Mouse (Mus musculus) subcutaneous adipose tissue, adult 2 months (tissue): ENCODE data around the gene Lypd3. TPM values are rescaled to one million over a fixed set of nuclear protein-coding genes. Genes with fewer than 3 reads are reported as not detected.

Experiments
- polyA plus RNA-seq: library from polyadenylated mRNA; depleted of rRNA; stranded (reverse); fragments of >200 nt; gene quantifications from 2 replicates; pipeline ENCODE4 v1.2.3, GENCODE M21; 2012; ENCODE audit warnings: low replicate concordance; rRNA removed

Lypd3 gene
- 0.07 and 0.81 TPM in 2 replicates for polyA plus RNA-seq

DNA sequence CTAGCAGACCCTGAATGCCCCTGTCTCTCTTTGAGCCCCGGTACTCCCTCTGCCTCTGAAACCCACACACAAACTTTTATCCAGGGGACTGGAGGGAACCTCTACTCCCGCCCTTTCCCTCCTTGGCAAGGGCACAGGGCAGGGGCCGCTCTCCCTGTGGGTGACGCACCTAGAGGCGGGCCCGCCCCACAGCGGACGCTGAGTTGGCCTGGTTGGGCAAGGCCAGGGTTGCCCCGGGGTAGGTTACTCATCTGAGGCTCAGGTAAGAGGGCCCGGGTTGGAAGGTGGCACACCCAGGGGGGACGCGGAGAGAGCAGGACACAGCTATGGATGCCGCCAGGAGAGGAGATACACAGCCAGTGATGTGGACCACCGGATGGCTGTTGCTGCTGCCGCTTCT, at the start of gene Lypd3:
Gene Lypd3 (plus strand): TSS at position 287 of the 400 bp plus-strand sequence.

DNA sequence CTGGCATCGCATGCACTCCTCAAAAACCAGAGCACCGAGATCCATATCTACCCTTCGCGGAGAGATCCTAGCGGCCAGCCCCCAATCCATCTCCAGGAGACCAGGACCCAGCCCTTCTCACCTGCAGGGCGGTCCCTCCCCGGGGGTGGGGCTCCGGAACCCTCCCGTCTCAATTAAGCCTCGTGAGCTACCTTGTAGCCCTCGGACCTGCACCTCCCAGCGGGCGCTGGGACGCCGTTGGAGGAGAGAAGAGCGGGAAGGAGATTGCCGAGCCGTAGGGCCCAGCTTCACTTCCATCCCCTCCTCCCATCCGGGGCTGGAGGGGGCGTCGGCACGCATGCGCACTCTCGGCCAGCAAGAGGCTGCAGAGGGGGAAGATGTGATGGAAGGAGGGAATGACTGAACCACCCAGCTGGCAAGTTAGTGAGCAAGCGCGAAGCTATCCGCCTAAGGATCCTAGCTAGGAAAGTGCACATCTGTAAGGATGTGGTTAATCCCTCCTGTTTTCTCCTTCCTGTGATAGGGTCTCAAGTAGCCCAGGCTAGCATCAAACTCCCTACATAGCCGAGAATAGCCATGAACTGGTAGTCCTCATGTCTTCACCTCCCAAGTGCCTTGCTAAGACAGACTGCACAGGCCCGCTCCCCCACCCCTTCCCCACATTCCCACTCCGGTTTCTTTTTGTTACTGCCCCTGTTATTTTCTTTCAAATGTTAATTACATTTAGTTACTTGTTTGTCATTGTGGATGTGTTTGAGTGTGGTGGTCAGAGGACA, 48.8 kb upstream of the Lypd3 start, which contains the start of the genes Ethe1 and Zfp575:
Gene Ethe1 (plus strand): TSS at position 214 of the 776 bp plus-strand sequence.
Gene Zfp575 (minus strand): TSS at position 312 of the 776 bp plus-strand sequence.

DNA sequence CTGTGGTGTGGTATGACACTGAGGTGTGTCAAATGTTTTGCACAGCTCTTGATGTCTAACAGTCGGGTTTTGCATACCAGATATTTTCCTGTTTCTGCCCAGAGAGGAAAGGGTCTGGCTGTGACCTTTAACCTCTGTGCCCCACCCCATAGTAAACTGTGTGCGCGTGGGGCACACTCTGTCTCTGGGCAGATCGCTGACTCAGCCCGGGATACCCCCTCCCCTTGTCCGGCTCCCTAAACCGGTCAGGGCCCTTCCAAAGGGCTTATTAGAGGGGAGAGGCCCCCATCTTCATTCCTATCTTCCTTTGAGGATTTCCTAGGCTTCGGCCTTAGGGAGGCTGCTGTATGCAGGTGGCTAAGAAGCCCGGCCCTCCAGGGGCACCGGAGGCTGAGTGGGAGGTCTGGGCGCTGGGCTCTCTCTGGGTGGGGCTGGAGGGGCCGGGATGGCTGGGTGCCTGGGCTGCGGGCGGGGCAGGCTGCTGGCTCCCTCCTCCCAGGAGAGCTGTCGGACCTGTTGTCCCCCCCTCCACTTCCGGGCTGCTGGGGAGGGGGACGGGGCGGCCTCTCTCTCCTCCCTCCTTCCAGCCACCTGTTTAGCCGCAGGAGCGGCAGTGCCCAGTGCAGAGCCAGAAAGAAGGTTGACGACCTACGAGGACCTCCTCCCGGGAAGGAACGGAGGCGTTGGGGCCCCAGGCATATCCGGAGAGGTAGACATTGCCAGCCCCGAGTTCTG, 26.0 kb upstream of the Lypd3 start, which contains the start of gene Phldb3:
Gene Phldb3 (plus strand): TSS at position 620 of the 735 bp plus-strand sequence.

DNA sequence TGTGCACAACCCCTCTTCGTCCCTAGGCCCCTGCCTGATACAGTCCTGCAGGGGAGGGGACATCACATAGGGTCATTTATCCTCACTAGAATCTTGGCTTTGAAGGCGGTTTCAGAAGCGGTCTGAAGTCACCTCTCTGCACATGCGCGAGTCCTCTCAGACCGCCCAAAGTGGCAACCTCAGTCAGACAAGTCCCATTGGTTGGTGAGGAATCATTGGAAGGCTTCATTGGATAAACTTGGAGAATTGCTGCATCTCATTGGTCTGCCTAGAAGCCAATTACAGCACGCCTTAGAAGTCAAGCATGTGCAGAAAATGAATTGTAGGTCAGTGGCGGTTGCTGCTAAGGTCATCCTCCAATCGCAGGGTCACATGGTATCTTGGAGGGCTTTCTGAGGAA, 40.2 kb downstream of the Lypd3 start, which contains the start of gene Tex101:
Gene Tex101 (minus strand): TSS at position 101 of the 400 bp plus-strand sequence.

Other genes starting within 250 kb of the Lypd3 start
- 41.9 and 55.8 TPM in 2 replicates for gene Smg9, start 236.9 kb upstream of the Lypd3 start, polyA plus RNA-seq
- gene Irgc1, start 184.3 kb upstream of the Lypd3 start, polyA plus RNA-seq = 0.09 TPM in 1 of 2 replicates, not detected in the other
- 13.8 and 14.6 TPM in 2 replicates for gene Plaur, start 174.1 kb upstream of the Lypd3 start, polyA plus RNA-seq
- 4.5 and 10.2 TPM in 2 replicates for gene Cadm4, start 154.5 kb upstream of the Lypd3 start, polyA plus RNA-seq
- gene Zfp428, start 129.5 kb upstream of the Lypd3 start, polyA plus RNA-seq = 2.7 and 20.4 TPM in 2 replicates
- not detected in 2 replicates for gene AC161166.1, start 124.1 kb upstream of the Lypd3 start, polyA plus RNA-seq
- gene Irgq, start 105.9 kb upstream of the Lypd3 start, polyA plus RNA-seq = 19.3 and 22.6 TPM in 2 replicates
- gene Pinlyp, start 90.4 kb upstream of the Lypd3 start, polyA plus RNA-seq = 0.15 TPM in 1 of 2 replicates, not detected in the other
- 38.3 and 65.9 TPM in 2 replicates for gene Xrcc1, start 90.3 kb upstream of the Lypd3 start, polyA plus RNA-seq
- 16.2 and 42.4 TPM in 2 replicates for gene Ethe1, start 49.0 kb upstream of the Lypd3 start, polyA plus RNA-seq
- 0.23 and 1.2 TPM in 2 replicates for gene Zfp575, start 48.9 kb upstream of the Lypd3 start, polyA plus RNA-seq
- gene Phldb3, start 25.8 kb upstream of the Lypd3 start, polyA plus RNA-seq = 0.92 and 2.6 TPM in 2 replicates
- gene Tex101, start 40.1 kb downstream of the Lypd3 start, polyA plus RNA-seq = not detected in 2 replicates
- not detected in 2 replicates for gene BC049730, start 72.7 kb downstream of the Lypd3 start, polyA plus RNA-seq
- not detected in 2 replicates for gene Gm4763, start 90.4 kb downstream of the Lypd3 start, polyA plus RNA-seq
- gene Cd177, start 123.8 kb downstream of the Lypd3 start, polyA plus RNA-seq = 0.10 and 0.41 TPM in 2 replicates
- gene Ceacam10, start 140.7 kb downstream of the Lypd3 start, polyA plus RNA-seq = 0.72 and 2.0 TPM in 2 replicates
- 3.5 and 6.8 TPM in 2 replicates for gene Gm9844, start 225.7 kb downstream of the Lypd3 start, polyA plus RNA-seq
- gene Lypd4, start 233.4 kb downstream of the Lypd3 start, polyA plus RNA-seq = not detected in 2 replicates
- 0.20 TPM in 1 of 2 replicates, not detected in the other for gene Dmrtc2, start 233.5 kb downstream of the Lypd3 start, polyA plus RNA-seq
- 506 and 945 TPM in 2 replicates for gene Rps19, start 247.8 kb downstream of the Lypd3 start, polyA plus RNA-seq